Mouse (Mus musculus) cortical plate, adult 2 months (tissue): ENCODE data around the gene Rundc3b. TPM values are rescaled to one million over a fixed set of nuclear protein-coding genes. Genes with fewer than 3 reads are reported as not detected.

Experiments
- H3K27ac ChIP-seq: fragments of 200-500 bp; 2 replicates; pipeline ENCODE4 v1.5.1; 2012; ENCODE audit warnings: low read length, control low read depth, inconsistent platforms; ENCODE audit not compliant: insufficient read depth
- H3K4me1 ChIP-seq: fragments of 200-500 bp; 2 replicates; pipeline ENCODE4 v1.6.1; 2011; ENCODE audit warnings: low read length; ENCODE audit not compliant: control insufficient read depth, insufficient read depth
- H3K4me3 ChIP-seq: fragments of 200-500 bp; 2 replicates; pipeline ENCODE4 v1.5.1; 2011; ENCODE audit warnings: mild to moderate bottlenecking, low read length, control low read depth; ENCODE audit not compliant: insufficient read depth
- CTCF ChIP-seq: fragments of 200-500 bp; IDR thresholded peaks from 2 replicates; pipeline ENCODE4 v1.5.1; 2011; ENCODE audit warnings: mild to moderate bottlenecking, control low read depth, low read length; ENCODE audit not compliant: insufficient read depth; ENCODE audit errors: extremely low read depth
- POLR2A ChIP-seq: fragments of 200-500 bp; IDR thresholded peaks from 2 replicates; pipeline ENCODE4 v1.6.1; 2011; ENCODE audit warnings: mild to moderate bottlenecking, low read length, control low read depth; ENCODE audit not compliant: insufficient read depth; ENCODE audit errors: extremely low read depth
- polyA plus RNA-seq: library from polyadenylated mRNA; depleted of rRNA; stranded (reverse); fragments of >200 nt; gene quantifications from 2 replicates; pipeline ENCODE4 v1.2.3, GENCODE M21; 2012

Rundc3b gene
- polyA plus RNA-seq, 1 experiment: 19.8 TPM

DNA sequence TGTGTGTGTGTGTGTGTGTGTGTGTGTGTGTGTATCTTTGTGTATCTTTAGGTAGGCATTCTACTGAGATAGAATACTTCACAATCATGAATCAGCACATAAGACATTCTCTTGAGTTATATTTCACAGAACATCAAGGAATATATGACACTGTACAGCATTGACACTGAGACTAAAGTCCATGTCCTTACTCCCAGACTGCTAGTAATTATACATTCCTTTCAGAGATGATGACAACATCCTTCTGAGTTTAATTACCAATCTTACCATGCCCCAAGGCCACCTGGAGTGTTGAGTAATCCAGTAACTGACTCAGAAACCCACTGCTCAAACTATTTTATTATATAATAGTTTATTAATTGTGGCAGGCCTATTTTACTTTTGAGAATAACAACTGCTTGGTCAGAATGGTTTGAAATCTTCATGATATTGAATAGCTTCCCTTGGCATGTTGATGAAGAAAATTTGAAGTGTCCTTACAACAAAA is 11.8 kb upstream of the Rundc3b start:
- Histone ChIP-seq H3K4me3 (no peak overlapping the region), H3K27ac (no peak overlapping the region), H3K4me1 (no peaks in the 10 kb centered on the region)
- no peak for TF ChIP-seq CTCF
- no peak for TF ChIP-seq POLR2A

DNA sequence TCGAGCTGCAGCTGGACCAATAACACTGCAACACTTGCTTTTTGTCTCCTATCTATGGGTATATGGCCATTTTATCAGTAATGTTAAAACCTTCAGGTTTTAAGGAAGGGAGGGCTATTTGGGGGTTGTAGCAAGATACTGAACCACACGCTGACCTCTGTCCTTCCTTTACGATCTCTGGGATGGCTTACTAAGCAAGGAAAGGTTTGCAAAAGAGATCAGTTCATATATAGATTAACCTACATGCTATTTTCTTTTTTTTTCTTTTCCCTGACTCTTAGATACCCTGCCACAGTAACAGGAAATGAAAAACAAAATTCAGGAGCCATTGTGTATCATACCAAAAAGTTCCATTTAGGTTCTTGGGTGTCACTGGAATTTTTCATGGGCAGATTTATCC is 10.1 kb upstream of the Rundc3b start:
- Histone ChIP-seq H3K27ac (no peak overlapping the region), H3K4me3 (no peak overlapping the region), H3K4me1 (no peaks in the 10 kb centered on the region)
- TF ChIP-seq POLR2A (no peak), CTCF (no peak)

DNA sequence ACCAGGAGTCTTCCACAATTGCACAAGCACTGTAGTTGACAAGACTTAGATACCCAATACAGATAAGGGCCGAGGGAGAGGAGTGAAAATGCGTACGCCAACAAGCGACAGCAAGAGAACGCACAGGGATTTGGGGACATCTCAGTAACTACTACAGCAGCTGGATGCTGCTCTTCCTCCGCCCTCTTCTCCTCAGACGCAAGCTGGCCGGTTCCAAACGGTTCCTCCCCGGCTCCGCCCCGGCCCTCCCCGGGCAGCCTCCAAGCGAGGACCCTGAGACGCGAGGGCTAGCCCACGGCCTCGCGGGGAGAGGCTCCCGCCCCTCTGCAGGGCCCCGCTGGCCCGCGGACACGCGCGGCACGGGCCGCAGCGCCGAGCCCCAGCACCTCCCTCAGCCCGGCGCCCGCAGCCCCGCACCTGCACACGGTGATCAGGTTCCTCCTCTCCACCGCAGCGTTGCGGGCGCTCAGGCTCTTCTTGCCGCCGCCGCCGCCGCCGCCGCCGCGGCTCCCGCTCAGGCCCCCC is 619 bp downstream of the Rundc3b start:
- H3K27ac ChIP-seq: peak overlapping the region; percentile 80
- no peaks in the 10 kb centered on the region; the same call in 1 of the 2 replicates for H3K4me1 ChIP-seq
- TF ChIP-seq POLR2A (no peak), CTCF (no peak)
- peak overlapping the region; percentile 69 for H3K4me3 ChIP-seq

DNA sequence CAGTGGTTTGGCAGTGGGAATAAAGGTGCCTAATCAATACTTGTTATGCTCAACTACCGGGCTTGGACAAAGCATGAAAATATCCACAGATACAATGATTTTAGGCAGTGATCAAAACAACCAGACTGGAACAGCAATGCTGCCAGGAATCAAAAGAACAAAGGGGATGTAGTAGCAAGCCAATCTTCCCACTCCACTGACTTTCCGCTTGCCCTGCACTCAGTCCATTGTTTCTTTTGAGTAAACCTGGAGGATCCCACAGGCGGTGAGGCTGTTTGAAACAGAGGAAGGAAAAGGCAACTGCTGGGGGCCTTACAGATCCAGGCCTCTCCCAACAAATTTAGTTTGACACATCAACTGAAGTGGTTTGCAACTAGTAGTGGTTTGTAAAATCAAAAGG is 51.6 kb downstream of the Rundc3b start:
- Histone ChIP-seq H3K27ac (0 out of 2 replicates have a peak overlapping the region, but pooled peaks have one; percentile 29), H3K4me3 (no peak overlapping the region), H3K4me1 (no peaks in the 10 kb centered on the region)
- TF ChIP-seq CTCF: no peak
- TF ChIP-seq POLR2A: no peak

DNA sequence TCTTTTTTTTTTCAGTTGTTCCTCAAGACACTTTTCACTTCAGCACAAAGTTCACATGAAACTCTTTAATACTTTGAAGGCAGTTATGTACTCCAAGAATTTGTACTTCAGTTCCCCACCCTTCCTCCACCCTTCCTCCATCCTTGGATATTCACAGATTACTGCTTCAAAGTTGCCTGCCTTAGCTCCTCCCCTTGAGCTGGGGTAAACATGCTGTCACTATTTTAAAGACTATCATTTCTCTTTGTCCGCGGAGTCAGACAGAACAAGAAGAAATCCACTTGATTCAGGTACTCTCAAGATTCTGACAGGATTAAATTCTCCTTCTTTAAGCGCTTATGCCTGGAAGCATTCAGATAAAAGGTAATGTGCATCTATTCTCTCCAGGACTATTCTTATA is 55.9 kb downstream of the Rundc3b start:
- no peak overlapping the region for H3K27ac ChIP-seq

DNA sequence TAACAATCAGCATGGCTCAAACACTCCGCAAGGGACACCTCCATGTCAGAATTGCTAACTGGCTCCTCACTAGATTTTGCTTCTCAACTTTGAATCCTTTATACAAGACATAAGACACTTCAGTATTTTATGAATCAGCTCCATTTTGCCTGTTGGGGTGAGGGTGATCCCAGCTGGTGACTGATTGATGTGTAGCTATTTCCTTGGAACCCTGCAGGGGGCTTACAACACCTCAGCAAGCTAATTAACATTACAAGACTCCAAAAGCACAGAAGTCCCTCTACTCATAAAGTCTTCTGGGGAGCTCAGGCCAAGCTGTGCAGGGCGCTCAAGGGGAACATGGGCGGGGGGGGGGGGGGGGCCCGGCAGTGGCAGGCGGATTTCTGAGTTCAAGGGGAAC is 78.2 kb downstream of the Rundc3b start:
- H3K4me1 ChIP-seq: no peaks in the 10 kb centered on the region
- no peak overlapping the region for H3K27ac ChIP-seq
- TF ChIP-seq CTCF: no peak
- TF ChIP-seq POLR2A: no peak
- no peak overlapping the region for H3K4me3 ChIP-seq

More for the DNA sequence above, 55.9 kb downstream of the Rundc3b start:
- TF ChIP-seq POLR2A (no peak), CTCF (no peak)
- H3K4me1 ChIP-seq: no peaks in the 10 kb centered on the region
- no peak overlapping the region for H3K4me3 ChIP-seq

DNA sequence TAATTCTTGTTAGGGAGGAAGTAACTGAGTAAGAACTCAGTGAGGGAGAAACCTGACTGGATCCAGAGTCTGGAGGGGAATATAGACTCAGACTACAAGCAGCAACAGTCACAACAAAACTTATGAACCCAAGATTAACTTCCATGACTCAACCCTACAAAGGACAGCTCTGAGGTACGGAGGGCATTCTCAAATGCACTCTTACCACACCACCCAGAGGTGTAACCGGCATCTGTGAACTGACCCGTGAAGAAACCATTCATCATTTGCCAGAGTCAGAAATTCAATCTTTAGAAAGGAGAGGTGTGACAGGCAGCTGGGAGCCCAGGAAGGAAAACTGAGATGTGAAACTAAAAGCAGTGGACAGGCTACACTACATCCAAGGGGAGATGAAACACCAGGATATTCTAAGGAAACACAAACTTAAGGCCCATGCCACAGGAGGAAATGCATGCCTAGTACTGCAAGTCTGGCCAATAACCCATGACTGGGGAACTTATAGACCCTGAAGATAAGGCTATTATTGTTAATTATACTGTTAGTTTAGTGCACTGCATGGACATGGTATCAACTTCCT is 80.0 kb downstream of the Rundc3b start:
- H3K4me1 ChIP-seq: no peaks in the 10 kb centered on the region
- H3K4me3 ChIP-seq: no peak overlapping the region
- TF ChIP-seq CTCF (no peak), POLR2A (no peak)
- no peak overlapping the region for H3K27ac ChIP-seq

DNA sequence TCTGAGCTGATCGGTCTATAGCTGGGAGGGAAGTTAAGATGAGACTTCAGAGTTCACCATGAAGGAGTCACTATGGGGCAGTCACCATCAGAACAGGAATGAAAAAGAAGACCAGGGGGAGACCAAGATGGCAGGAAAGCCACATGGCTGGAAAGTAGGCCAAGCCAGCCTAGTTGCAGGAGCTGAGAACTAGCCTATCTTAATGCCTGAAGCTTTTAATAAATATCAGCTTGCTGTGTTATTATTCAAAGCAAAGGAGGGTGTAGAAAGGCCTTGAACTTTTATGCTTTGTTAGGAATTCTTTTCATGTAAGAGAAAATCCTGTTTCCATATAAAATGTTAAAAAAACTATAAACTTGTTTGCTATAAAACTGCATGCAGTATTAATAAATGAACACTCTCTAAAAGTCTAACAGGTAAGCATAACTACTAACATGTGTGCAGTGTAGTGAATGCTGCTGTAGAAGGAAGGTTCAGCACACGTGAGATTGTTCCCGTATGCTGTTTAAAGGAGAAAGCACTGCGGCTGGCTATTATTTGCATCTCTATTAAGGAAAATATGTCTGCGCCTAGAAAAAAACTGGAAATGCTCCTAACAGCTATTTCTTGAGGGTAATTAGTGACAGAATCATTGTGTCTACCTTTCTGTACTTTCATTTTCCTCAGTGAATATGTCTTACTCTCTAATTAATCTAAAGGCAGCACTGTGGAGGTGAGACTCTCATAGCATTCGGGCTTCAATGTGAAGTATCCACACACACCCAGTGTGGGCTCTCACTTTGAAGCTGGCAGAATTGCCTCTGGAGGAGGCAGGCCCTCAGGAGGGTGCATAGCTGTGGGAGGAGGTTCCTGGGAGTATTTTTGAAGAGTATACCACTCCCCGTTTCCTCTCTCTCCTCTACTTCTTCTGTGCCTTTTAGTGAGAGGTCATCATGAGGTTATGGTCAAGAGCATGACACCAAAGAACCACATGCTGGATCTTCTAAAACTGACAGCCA is 81.3 kb downstream of the Rundc3b start:
- no peak for TF ChIP-seq POLR2A
- no peak for TF ChIP-seq CTCF
- Histone ChIP-seq H3K27ac (no peak overlapping the region), H3K4me3 (no peak overlapping the region), H3K4me1 (no peaks in the 10 kb centered on the region)

DNA sequence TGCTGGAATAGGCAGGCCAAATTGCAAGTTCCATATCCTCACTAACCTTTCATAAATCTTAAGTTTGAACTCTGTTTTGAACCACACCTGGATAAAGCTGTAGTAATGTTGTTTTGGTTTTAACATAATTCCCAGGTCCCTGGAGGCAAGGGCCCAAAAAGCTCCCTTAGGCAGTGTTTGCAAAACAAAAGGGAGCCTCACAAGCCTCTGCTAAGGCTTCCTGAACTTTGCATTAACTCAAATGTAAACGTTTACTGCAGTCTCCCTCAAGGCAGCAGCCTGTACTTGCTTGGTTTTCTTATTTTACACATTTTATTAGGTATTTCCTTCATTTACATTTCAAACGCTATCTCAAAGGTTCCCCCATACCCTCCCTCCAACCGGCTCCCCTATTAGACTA is 103.7 kb downstream of the Rundc3b start:
- Histone ChIP-seq H3K4me3 (no peak overlapping the region), H3K4me1 (no peaks in the 10 kb centered on the region), H3K27ac (no peak overlapping the region)
- TF ChIP-seq CTCF: no peak
- TF ChIP-seq POLR2A: no peak
